Mouse (Mus musculus) liver, adult 2 months (tissue): Measurements from ENCODE around the gene Tnpo2.

Experiments
- CTCF ChIP-seq: fragments of 200-500 bp; IDR thresholded peaks from 2 replicates; pipeline ENCODE4 v1.5.1; 2011; ENCODE audit warnings: low read depth, low read length, control low read depth
- POLR2A ChIP-seq: fragments of 200-500 bp; IDR thresholded peaks from 2 replicates; pipeline ENCODE4 v1.6.1; 2011; ENCODE audit warnings: low read length, control low read depth; ENCODE audit not compliant: insufficient read depth; ENCODE audit errors: extremely low read depth

DNA sequence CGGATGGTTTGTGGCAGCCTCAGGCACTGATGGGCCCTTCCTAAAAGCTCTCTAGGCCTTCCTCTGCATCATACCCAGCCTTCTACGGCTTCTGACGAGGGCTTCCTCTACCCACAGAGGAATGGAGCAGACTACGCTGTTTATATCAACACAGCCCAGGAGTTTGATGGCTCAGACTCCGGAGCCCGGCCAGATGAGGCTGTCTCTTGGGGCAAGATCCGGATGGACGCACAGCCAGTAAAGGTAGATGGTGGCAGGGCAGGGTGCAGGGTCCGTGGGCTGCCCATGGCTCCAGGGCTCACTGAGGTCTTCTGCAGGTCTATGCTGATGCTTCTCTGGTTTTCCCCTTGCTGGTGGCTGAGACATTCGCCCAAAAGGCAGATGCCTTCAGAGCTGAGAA lies 37.9 kb downstream of the Tnpo2 start:
- TF ChIP-seq POLR2A: no peak
- no peak for TF ChIP-seq CTCF
